Mouse (Mus musculus) midbrain, embryonic 10.5 days (tissue): ENCODE measurements around the gene Ptgds. TPM values are rescaled to one million over a fixed set of nuclear protein-coding genes. Genes with fewer than 3 reads are reported as not detected.

Experiments used
- DNase-seq: peaks from one replicate; pipeline ENCODE4 v3.0.0-alpha.2; 2017; ENCODE audit warnings: low spot score
- H3K27ac ChIP-seq: fragments of 300-500 bp; sonication (generic); replicated peaks from 2 replicates; pipeline ENCODE4 v1.5.1; 2016; ENCODE audit warnings: mild to moderate bottlenecking
- H3K27me3 ChIP-seq: fragments of 300-500 bp; sonication (generic); 2 replicates; pipeline ENCODE4 v1.6.1; 2016; ENCODE audit warnings: low read depth, mild to moderate bottlenecking; ENCODE audit not compliant: poor library complexity, severe bottlenecking
- H3K36me3 ChIP-seq: fragments of 300-500 bp; sonication (generic); 2 replicates; pipeline ENCODE4 v1.6.1; 2016; ENCODE audit warnings: mild to moderate bottlenecking, moderate library complexity
- H3K4me1 ChIP-seq: fragments of 300-500 bp; sonication (generic); 2 replicates; pipeline ENCODE4 v1.6.1; 2016
- H3K4me3 ChIP-seq: fragments of 300-500 bp; sonication (generic); 2 replicates; pipeline ENCODE4 v1.5.1; 2016; ENCODE audit warnings: mild to moderate bottlenecking, moderate library complexity
- H3K9me3 ChIP-seq: fragments of 300-500 bp; sonication (generic); replicated peaks from 2 replicates; pipeline ENCODE4 v1.6.1; 2016; ENCODE audit warnings: mild to moderate bottlenecking
- WGBS: fragments of 180-500 bp; shearing (Covaris S2); methylation state at CpG from one replicate; pipeline ENCODE4 v1.1.7; 2016; 5-methylcytosine and 5-hydroxymethylcytosine counted together
- polyA plus RNA-seq: library from polyadenylated mRNA; unstranded; fragments of >200 nt; fragmentation: Nextera tagmentation; extraction: Ambion mirVana; gene quantifications from 2 replicates; pipeline ENCODE4 v1.2.1, GENCODE M21; 2016

Ptgds gene
- polyA plus RNA-seq, 1 experiment from 2014 or later = not detected

DNA sequence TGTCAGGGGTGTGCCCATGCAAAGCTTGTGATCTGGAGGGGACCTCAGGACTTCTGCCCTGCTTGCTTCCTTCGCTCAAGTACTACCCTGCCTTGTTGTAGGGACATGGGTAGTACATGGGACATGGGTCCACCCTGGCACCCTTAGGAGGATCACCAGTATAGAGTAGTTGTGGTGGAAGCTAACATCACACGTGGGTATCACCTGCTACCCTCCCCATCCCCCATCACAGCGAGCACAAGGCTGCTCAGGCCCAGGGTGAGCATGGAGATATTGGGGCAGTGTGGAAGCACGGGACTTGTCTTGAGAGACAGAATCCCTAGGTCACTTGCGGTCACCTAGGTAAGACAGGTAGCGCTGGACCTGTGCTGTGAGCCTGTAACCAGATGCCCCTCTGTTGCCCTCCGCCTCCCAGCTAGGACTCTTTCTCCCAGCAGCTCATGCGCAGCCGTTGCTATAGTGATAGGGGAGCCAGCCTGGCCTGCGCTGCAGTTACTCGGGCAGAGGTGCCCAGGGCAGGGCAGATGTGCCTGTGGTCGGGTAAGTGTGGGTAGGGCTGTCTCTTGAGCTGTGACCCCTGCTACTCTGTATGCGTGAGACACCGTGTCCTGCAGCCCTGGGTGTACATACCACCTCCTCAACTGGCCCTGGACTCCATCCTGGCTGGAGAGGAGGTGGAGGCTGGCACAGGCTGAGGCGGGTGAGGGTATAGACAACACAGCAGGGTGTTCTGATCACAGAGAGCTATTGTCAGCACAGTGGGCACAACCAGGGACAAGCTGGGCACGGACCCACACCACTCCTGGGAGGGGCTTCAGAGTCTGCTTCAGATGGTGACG lies 39.2 kb downstream of the Ptgds start:
- DNase-seq = no peak

DNA sequence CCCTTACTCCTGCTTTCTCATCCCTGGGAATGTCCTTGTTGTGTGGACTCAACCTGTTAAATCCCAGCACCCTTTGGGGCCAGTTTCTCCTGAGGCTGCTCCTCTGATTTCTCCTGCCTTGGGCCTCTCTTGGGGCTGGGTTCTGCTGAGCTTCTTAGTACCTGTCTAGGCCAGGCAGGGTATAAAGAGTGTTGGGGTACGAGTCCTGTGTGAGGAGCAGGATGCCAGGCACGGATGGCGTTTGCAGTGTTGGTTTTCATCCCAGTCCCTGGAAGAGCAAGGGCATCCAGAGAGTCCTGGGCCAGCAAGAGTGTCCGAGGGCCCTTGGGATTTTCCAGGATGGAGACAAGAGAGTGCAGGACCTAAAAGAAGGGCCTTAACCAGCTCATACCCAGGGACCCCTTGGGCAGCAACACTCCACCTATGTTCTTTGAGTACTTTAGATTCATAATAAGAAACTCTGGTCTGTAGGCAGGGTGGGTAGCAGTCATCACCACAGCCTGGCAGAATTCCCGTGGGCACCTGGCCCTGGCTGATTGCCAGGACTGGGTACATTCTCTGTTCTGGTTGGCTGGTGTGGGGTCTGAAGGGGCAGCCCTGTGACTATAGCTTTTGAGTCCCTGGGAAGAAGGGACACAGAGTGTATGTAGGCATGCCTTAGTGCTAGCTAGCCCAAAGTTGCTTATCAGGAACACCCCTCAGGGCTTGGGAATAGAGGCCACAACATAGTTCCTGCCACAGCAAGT lies 40.2 kb downstream of the Ptgds start:
- 77% methylated on average over 5 of the region's 5 CpGs for WGBS

More for the DNA sequence above, 39.2 kb downstream of the Ptgds start:
- Histone ChIP-seq H3K27me3 (peaks cover 33% of the 10 kb centered on the region), H3K4me3 (peak overlapping the region; percentile 4; the same call in 1 of the 2 replicates), H3K4me1 (peaks cover 48% of the 10 kb centered on the region), H3K9me3 (no peaks in the 10 kb centered on the region), H3K27ac (no peak overlapping the region; the same call in 1 of the 2 replicates), H3K36me3 (peaks cover 24% of the 10 kb centered on the region)
- WGBS = 66% methylated on average over 17 of the region's 17 CpGs

DNA sequence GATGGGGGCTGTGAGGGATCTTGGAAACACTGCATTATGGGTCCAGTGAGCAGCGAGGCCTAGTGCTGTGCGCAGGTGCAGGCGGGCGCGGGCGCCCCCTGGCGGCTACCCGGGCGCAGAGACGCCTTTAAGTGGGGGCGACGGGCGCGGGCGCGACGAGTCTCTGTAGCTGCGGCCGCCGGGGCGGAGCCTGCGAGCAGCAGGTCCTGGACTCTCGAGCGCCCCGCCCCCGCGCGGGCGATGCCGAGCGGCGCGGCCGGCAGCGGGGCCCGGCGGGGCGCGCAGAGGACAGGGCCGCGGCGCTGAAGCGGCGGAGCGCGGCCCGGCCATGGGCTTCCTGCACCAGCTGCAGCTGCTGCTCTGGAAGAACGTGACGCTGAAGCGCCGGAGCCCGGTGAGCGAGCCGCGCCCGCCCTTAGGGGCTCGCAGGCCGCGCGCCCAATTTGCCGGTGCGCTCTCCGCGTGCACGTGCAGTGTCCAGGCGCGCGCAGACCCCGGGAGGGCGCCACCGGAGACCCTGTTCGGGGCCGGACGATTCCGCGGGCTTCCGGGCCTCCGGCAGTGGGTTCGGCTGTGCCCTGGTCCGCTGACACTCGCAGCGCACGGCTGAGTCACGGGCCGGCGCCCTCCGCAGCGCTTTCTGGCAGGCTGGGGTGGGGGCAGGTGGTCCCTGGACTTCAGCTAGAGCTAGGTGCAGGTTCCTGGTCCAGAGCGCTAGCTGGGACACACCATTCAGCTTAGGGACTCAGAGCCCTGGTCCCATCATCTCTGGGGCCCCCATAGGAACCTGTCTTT lies 41.2 kb downstream of the Ptgds start, which contains the start of gene Abca2:
TSS of gene Abca2 (plus strand) at position 262 of the 795 bp plus-strand sequence.
- peaks cover 6% of the 10 kb centered on the region; the same call in 1 of the 2 replicates for H3K36me3 ChIP-seq
- peak; percentile 94 for DNase-seq
- peaks cover 53% of the 10 kb centered on the region for H3K27me3 ChIP-seq
- WGBS = under 1% methylated on average over 89 of the region's 89 CpGs
- peak within 1 kb of the TSS; percentile 91 for H3K27ac ChIP-seq
- peak within 1 kb of the TSS; percentile 87 for H3K4me3 ChIP-seq
- no peaks in the 10 kb centered on the region for H3K9me3 ChIP-seq
- H3K4me1 ChIP-seq = peaks cover 48% of the 10 kb centered on the region

More for the DNA sequence above, 40.2 kb downstream of the Ptgds start:
- Histone ChIP-seq H3K27me3 (peaks cover 43% of the 10 kb centered on the region), H3K4me1 (peaks cover 48% of the 10 kb centered on the region), H3K27ac (peak overlapping the region; percentile 91), H3K4me3 (peak overlapping the region; percentile 87), H3K36me3 (peaks cover 14% of the 10 kb centered on the region; the same call in 1 of the 2 replicates), H3K9me3 (no peaks in the 10 kb centered on the region)
- DNase-seq = no peak

DNA sequence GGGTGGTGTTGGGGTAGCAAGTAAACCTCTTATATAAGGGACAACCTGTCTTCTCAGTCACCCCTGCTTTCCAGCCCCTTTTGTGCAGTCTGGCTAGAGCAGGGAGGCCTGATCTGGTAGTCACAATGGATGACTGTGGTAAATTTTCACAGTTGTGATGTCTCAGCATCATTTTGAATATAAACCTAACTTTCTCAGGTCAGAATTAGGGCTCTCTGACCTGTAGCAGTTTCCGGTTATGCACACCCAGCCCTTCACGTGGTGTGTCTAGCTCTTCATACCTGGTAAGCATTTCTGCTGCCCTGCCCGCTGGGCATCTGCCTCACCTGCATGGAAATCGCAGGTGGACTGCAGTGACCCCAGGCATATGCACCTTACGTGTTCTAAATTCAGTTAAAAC lies 42.6 kb downstream of the Ptgds start:
- peaks cover 65% of the 10 kb centered on the region for H3K27me3 ChIP-seq
- no peaks in the 10 kb centered on the region for H3K36me3 ChIP-seq
- H3K4me1 ChIP-seq = peaks cover 41% of the 10 kb centered on the region
- WGBS = 88% methylated on average over 5 of the region's 5 CpGs
- H3K27ac ChIP-seq = no peak overlapping the region
- no peak overlapping the region for H3K4me3 ChIP-seq
- no peak for DNase-seq
- no peaks in the 10 kb centered on the region for H3K9me3 ChIP-seq

DNA sequence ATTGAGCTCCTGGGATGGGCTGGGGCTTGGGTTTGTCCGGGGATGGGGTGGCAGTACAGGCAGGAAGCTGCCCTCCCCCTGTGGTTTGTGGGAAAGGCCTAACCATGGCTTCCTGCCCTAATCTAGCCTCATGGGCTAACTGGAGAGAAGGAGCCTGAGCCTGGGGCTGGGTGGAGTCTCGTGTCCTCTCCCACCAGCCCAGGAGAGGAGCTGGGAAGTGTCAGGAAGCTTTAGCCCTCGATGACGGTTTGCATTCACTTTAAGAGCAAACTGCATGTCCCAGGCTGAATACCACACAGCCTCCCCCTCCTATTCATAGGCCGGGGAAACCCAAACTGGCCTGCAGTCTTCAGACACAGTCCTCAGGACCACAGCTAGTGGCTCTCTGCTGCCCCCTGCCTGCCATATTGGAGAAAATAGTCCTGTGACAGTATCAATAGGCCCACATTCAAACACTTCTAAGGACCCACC lies 43.1 kb downstream of the Ptgds start:
- Histone ChIP-seq H3K4me3 (no peak overlapping the region), H3K27ac (no peak overlapping the region), H3K27me3 (peaks cover 65% of the 10 kb centered on the region), H3K4me1 (peaks cover 36% of the 10 kb centered on the region), H3K36me3 (no peaks in the 10 kb centered on the region), H3K9me3 (no peaks in the 10 kb centered on the region)
- peak; percentile 81 for DNase-seq
- WGBS = 36% methylated on average over 5 of the region's 5 CpGs

DNA sequence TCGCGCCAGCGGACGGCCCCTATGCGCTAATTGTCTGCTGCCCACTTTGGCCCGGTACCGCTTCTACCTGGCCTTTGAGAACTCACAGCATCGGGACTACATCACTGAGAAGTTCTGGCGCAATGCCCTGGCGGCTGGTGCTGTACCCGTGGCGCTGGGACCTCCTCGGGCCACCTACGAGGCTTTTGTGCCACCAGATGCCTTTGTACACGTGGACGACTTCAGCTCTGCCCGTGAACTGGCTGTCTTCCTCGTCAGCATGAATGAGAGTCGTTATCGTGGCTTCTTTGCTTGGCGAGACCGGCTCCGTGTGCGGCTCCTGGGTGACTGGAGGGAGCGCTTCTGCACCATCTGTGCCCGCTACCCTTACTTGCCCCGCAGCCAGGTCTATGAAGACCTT lies 44.4 kb downstream of the Ptgds start:
- peaks cover 60% of the 10 kb centered on the region for H3K27me3 ChIP-seq
- WGBS = 52% methylated on average over 27 of the region's 27 CpGs
- H3K27ac ChIP-seq = no peak overlapping the region
- no peak for DNase-seq
- peaks cover 23% of the 10 kb centered on the region for H3K4me1 ChIP-seq
- no peaks in the 10 kb centered on the region for H3K9me3 ChIP-seq
- no peaks in the 10 kb centered on the region for H3K36me3 ChIP-seq
- no peak overlapping the region for H3K4me3 ChIP-seq

DNA sequence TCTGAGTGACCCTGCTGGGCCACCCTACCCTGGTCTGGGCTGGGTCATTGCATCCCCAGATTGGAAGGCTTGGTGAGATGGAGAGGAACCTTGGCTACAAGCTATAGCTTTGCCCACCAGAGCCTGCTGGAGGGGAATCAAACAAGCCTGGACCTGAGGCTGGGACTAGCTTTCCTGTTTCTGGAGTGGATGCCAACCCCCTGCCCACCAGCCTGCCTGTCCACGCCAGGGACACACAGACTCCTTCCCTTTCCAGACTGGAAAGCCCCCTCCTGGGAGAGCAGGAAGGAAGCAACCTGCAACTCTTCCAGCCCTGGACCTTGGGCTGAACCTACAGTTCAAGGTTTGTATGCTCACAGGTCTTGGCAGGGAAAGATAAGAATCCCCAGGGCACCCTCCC lies 46.2 kb downstream of the Ptgds start:
- DNase-seq = no peak
- Histone ChIP-seq H3K4me1 (peaks cover 5% of the 10 kb centered on the region; the same call in 1 of the 2 replicates), H3K36me3 (no peaks in the 10 kb centered on the region), H3K9me3 (no peaks in the 10 kb centered on the region), H3K4me3 (no peak overlapping the region), H3K27me3 (peaks cover 43% of the 10 kb centered on the region), H3K27ac (no peak overlapping the region)
- WGBS = 70% methylated on average over 1 of the region's 1 CpGs

DNA sequence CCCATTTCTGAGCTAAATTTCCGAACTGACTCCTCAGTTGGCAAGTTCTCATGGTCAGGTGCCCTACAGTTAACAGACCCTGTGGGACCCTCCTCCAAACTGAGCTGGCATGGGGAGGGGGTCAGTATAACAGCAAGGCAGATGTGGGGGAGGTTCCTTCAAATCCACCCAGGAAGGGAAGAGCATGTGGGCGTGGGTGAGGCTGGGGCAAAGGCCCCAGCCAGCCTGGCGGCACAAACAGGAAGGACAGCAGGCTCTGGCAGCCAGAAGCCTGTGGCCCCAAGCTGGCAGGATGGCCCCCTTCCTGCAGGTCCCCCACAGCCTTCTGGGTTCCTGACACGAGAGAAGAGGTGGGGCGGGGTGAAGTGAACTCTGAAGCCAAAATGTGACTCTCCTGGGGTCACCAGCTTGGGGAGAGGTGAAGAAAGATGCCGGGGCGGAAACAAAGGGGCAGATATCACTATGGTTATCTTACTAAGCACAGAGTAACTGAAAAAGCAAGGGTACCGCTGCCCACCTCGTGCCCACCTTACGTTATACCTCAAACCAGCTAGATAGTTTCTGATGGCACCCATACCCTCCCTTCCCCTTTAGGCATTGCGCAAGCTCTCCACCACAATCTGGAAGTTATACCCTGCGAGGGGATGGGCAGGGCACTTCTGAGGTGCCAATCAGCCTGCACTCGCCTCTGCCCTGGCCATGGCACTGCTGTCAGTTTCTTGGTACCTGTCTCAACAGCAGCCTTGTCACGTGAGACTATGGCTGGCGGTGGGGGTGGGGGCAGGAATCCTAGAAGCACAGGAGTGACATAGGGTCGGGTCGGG lies 47.0 kb downstream of the Ptgds start, which contains the start of gene Fut7:
TSS of gene Fut7 (plus strand) at position 681 of the 824 bp plus-strand sequence.
- no peak within 1 kb of the TSS for H3K4me3 ChIP-seq
- H3K4me1 ChIP-seq = no peaks in the 10 kb centered on the region
- no peak within 1 kb of the TSS for H3K27ac ChIP-seq
- no peaks in the 10 kb centered on the region for H3K9me3 ChIP-seq
- no peaks in the 10 kb centered on the region for H3K36me3 ChIP-seq
- peaks cover 43% of the 10 kb centered on the region for H3K27me3 ChIP-seq
- WGBS = 72% methylated on average over 17 of the region's 17 CpGs
- no peak for DNase-seq

DNA sequence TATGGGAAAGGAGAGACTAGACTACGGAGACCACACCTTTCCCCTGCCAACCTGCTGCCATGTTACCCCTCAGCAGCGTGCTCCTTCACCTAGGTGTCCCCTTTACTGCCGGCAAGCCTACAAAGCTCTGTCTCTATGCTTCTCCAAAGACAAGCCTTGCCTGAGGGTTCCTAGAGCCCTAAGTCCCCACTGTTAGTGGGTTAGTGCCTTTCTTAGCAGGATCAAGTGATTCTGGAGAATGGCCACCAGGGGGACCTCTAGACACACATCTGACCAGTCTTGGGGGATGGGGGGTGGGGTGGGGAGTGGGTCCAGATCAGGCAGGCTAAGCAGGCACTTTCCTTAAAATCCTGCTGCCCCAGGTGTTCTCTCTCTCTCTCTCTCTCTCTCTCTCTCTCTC lies 48.0 kb downstream of the Ptgds start:
- Histone ChIP-seq H3K4me1 (peaks cover 3% of the 10 kb centered on the region; the same call in 1 of the 2 replicates), H3K27me3 (peaks cover 43% of the 10 kb centered on the region), H3K9me3 (no peaks in the 10 kb centered on the region), H3K27ac (no peak overlapping the region), H3K36me3 (no peaks in the 10 kb centered on the region), H3K4me3 (no peak overlapping the region)
- DNase-seq = peak; percentile 60
- 23% methylated on average over 3 of the region's 3 CpGs for WGBS

DNA sequence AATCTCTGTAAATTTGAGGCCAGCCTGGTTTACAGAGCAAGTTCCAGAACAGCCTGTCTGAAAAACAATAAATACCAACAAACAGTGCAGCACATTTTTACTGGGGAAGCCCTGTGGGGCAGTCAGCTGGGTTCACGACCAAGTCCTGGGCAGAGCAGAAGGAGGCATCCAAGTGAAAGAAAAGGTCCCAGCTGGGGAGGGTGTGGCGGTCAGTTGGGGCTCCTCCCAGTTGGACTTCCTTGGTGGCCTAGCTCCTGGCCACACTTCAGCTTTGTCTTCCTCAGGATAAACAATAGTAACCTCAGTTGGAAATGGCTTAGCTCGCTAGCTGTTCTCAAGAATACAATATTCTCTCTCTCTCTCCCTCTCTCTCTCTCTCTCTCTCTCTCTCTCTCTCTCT lies 52.4 kb downstream of the Ptgds start:
- WGBS = 26% methylated on average over 3 of the region's 3 CpGs
- no peak for DNase-seq
- Histone ChIP-seq H3K9me3 (no peaks in the 10 kb centered on the region), H3K4me3 (no peak overlapping the region), H3K27me3 (0 out of 2 replicates have a peak, but pooled peaks cover under 1% of the 10 kb centered on the region), H3K27ac (no peak overlapping the region), H3K36me3 (no peaks in the 10 kb centered on the region), H3K4me1 (peaks cover 8% of the 10 kb centered on the region; the same call in 1 of the 2 replicates)
